Mouse (Mus musculus): ENCODE results near the gene Emilin3.
A peak's percentile ranks its signal among the peaks of the same experiment; 100 is the strongest.

Gene Emilin3

DNA sequence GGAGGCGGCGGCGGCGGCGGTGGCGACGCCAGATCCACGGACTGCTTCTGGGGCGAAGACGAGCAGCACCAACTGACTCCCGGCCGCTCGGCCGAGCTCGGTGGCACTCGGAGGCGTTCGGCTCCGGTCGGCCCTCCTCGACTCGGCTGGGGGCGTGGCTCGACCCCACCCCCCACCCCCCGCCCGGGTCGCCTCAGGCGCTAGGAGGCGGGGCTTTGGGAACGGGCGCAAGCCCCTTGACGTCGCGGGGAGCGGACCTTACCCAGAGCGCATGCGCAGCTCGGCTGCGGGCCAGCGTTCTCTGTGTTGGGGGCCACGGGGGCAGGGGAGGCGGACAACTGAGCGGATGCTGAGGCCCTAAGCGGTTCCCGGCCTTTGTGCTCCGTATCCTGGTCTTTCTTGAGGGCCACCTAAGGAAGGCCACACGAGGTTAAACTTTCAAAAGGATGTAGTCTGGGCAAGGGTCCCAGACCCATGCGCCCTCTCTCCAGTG, 39.2 kb downstream of the Emilin3 start, which contains the start of gene Zhx3:
Gene Zhx3 (minus strand): TSS at position 109 of the 493 bp plus-strand sequence.
- peak in 1 of 2 experiments; percentile 85 for DNase-seq (ENCODE audit: low spot score in 2 of 2)

DNA sequence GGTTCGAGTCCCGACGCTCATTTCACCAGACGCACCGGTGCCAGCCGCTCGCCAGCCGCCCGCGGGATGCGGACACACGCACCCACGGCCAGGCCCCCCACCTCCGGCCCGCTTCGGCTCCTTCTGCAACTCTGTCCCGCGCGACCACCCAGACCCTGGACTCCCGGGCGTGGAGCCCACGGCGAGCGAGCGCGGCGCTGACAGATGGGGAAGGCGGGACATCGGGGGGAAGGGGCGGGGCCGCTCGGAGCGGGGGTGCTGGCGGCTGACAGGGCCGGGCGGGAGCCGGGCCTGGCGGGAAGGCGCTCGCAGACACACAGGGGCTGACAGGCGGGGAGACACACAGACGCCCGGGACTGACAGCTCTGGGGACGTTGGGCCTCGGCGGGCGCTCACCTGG, 39.7 kb downstream of the Emilin3 start:
- peak; percentile 64 to 82 for DNase-seq (ENCODE audit: low spot score in 2 of 2)

- DNase-seq (ENCODE audit: low spot score in 2 of 2), result no peak
These were observed 40.8 kb downstream of the Emilin3 start for GRCm38 (mm10) chr2:160871310-160871709.

DNA sequence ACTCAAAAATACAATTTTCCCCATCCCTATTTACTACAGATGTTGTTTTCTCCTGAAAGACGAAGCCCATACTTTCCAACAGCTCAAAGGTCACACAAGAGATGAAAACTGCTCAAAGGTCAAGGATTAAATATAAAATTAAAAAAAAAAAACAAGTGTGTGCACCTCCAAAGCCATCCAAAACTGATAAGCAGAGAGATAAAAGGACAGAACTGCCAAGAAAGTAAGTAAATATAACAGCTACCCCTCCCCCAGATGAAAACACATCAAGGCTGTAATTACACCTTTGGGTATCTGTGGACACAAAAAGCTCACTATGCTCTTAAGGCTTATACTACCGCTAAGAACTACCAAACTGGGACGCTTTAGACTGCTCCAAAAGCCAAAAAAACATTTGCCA, 42.7 kb downstream of the Emilin3 start:
- DNase-seq (ENCODE audit: low spot score in 2 of 2), result no peak

DNA sequence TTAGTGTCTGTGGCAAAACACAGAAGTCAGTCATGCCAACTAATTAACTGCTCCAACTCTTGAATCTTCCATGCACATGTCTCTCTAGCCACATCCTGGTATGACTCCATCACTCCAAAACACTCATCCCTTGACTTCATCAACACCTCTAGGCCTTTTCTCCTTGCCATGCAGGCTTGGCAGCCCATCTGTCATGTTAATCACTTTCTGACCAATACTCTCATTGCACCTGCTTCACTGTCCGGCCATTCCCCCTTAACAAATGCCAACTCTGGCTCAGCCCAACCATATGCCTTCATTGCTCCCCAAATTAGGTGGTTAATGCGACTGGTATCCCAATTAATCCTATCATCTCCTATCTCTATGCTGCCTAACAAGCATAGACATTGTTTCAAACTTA, 46.9 kb downstream of the Emilin3 start:
- no peak for DNase-seq (ENCODE audit: low spot score in 2 of 2)

DNA sequence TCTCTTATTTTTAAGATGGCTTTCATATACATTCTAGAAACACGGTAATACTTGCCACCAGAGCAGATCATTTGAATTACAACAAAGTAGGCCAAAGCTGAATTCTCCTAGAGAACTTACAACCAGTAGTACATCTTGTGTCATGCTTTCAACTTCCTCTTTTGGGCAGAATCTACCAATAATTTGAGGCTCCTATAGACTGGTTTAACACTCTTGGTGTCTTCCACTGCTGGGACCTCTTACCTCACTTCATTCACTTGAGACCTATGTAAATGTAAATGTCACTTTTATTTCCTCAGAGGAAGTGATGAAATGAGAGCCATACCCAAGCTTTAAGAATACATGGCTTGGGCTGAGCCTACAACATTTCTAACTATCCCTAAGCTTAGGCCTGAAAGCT, 48.0 kb downstream of the Emilin3 start:
- DNase-seq (ENCODE audit: low spot score in 2 of 2), result no peak

DNA sequence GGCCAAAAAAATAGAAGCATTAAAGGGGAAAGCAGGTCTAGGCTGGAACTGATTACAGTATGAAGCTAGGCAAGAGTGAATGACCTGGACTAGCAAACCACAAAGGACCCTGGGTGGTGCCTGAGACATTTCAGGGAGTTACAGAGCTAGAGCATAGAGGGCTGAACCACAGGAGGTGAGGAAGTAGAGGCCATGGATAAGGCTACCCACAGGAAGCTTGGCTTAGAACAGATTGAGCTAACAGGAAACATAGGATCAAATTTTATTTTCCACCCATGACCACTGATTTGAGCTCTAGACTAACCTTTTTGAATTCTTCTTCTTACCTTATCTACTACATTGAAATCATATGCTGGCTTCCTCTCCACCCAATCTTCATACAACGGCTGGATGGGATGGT, 51.8 kb downstream of the Emilin3 start:
- DNase-seq (ENCODE audit: low spot score in 2 of 2), result no peak
